Mouse (Mus musculus) forebrain, embryonic 11.5 days (tissue): ENCODE results near the gene Mybph. TPM values are rescaled to one million over a fixed set of nuclear protein-coding genes. Genes with fewer than 3 reads are reported as not detected.

Source experiments
- ATAC-seq: fragments of 200-750 bp; cut with Nextera tagmentation; replicated peaks from 2 replicates; pipeline ENCODE4 v1.8.0; 2017; ENCODE audit warnings: moderate TSS enrichment; ENCODE audit not compliant: low FRiP score
- DNase-seq: peaks from one replicate; pipeline ENCODE4 v3.0.0-alpha.2; 2017; ENCODE audit warnings: low spot score
- H3K27ac ChIP-seq: fragments of 300-500 bp; sonication (generic); 2 replicates; pipeline ENCODE4 v1.5.1; 2014; ENCODE audit warnings: low read depth, low read length
- H3K27me3 ChIP-seq: fragments of 300-500 bp; sonication (generic); 2 replicates; pipeline ENCODE4 v1.6.1; 2014; ENCODE audit warnings: mild to moderate bottlenecking, low read length, mixed read lengths; ENCODE audit not compliant: control insufficient read depth, insufficient read depth
- H3K36me3 ChIP-seq: fragments of 300-500 bp; sonication (generic); 2 replicates; pipeline ENCODE4 v1.6.1; 2014; ENCODE audit warnings: mild to moderate bottlenecking, low read length, moderate library complexity, mixed read lengths; ENCODE audit not compliant: control insufficient read depth, insufficient read depth
- H3K4me1 ChIP-seq: fragments of 300-500 bp; sonication (generic); replicated peaks from 2 replicates; pipeline ENCODE4 v1.6.1; 2014; ENCODE audit warnings: low read length, mixed read lengths; ENCODE audit not compliant: control insufficient read depth, insufficient read depth
- H3K4me2 ChIP-seq: fragments of 300-500 bp; sonication (generic); 2 replicates; pipeline ENCODE4 v1.6.1; 2014; ENCODE audit warnings: low read depth, mild to moderate bottlenecking, low read length, moderate library complexity, mixed read lengths; ENCODE audit not compliant: severe bottlenecking
- H3K4me3 ChIP-seq: fragments of 300-500 bp; sonication (generic); 2 replicates; pipeline ENCODE4 v1.5.1; 2014; ENCODE audit warnings: low read depth, low read length
- H3K9ac ChIP-seq: fragments of 300-500 bp; sonication (generic); 2 replicates; pipeline ENCODE4 v1.6.1; 2014; ENCODE audit warnings: low read length
- H3K9me3 ChIP-seq: fragments of 300-500 bp; sonication (generic); 2 replicates; pipeline ENCODE4 v1.6.1; 2016; ENCODE audit warnings: low read length, mixed read lengths; ENCODE audit not compliant: control insufficient read depth
- WGBS: fragments of 180-500 bp; shearing (Covaris S2); extraction: QIAGEN DNeasy Blood & Tissue Kit; methylation state at CpG from one replicate; pipeline ENCODE4 v1.1.7; 2014; 5-methylcytosine and 5-hydroxymethylcytosine counted together
- polyA plus RNA-seq: library from polyadenylated mRNA; unstranded; fragments of >200 nt; fragmentation: Nextera tagmentation; extraction: Ambion mirVana; gene quantifications from 2 replicates; pipeline ENCODE4 v1.2.1, GENCODE M21; 2014

The Mybph gene
- polyA plus RNA-seq, 1 experiment from 2014 or later, result not detected

- H3K36me3 ChIP-seq, result no peaks in the 10 kb centered on the region
- peaks cover 7% of the 10 kb centered on the region for H3K4me1 ChIP-seq
- peaks cover 37% of the 10 kb centered on the region for H3K27me3 ChIP-seq
- H3K9me3 ChIP-seq, result no peaks in the 10 kb centered on the region
- peak within 1 kb of the TSS; percentile 30 for H3K4me3 ChIP-seq
- H3K27ac ChIP-seq, result no peak within 1 kb of the TSS
- WGBS, result under 1% methylated on average over 29 of the region's 37 CpGs
- peak within 1 kb of the TSS; percentile 3; the same call in 1 of the 2 replicates for H3K9ac ChIP-seq
- ATAC-seq (no peak), DNase-seq (peak; percentile 52)
- H3K4me2 ChIP-seq, result peak within 1 kb of the TSS; percentile 60
These were observed 42.2 kb downstream of the Mybph start, which contains the start of gene Adora1 for GRCm38 (mm10) chr1:134235391-134235921. TSS of gene Adora1 (minus strand) at chr1:134235431.

- Histone ChIP-seq H3K36me3 (no peaks in the 10 kb centered on the region), H3K9me3 (no peaks in the 10 kb centered on the region), H3K27me3 (peaks cover 37% of the 10 kb centered on the region), H3K4me1 (peaks cover 7% of the 10 kb centered on the region), H3K4me2 (no peak overlapping the region), H3K9ac (no peak overlapping the region), H3K27ac (no peak overlapping the region), H3K4me3 (no peak overlapping the region)
- 35% methylated on average over 3 of the region's 3 CpGs for WGBS
- ATAC-seq (no peak), DNase-seq (peak; percentile 44)
These were observed 42.9 kb downstream of the Mybph start for GRCm38 (mm10) chr1:134236142-134236541.

GRCm38 (mm10) chr1:134237438-134237837 is 44.2 kb downstream of the Mybph start:
- no peak for ATAC-seq
- WGBS, result 87% methylated on average over 3 of the region's 3 CpGs
- no peaks in the 10 kb centered on the region for H3K36me3 ChIP-seq
- H3K27ac ChIP-seq, result no peak overlapping the region
- no peaks in the 10 kb centered on the region for H3K9me3 ChIP-seq
- no peak for DNase-seq
- H3K4me1 ChIP-seq, result peaks cover 7% of the 10 kb centered on the region
- H3K9ac ChIP-seq, result no peak overlapping the region
- no peak overlapping the region for H3K4me2 ChIP-seq
- H3K27me3 ChIP-seq, result peaks cover 37% of the 10 kb centered on the region
- no peak overlapping the region for H3K4me3 ChIP-seq

GRCm38 (mm10) chr1:134240701-134241100 is 47.5 kb downstream of the Mybph start:
- no peak overlapping the region for H3K27ac ChIP-seq
- H3K9me3 ChIP-seq, result no peaks in the 10 kb centered on the region
- no peak overlapping the region for H3K4me2 ChIP-seq
- 0 out of 2 replicates have a peak, but pooled peaks cover 2% of the 10 kb centered on the region for H3K4me1 ChIP-seq
- ATAC-seq (no peak), DNase-seq (no peak)
- no peaks in the 10 kb centered on the region for H3K36me3 ChIP-seq
- no peak overlapping the region for H3K4me3 ChIP-seq
- peaks cover 9% of the 10 kb centered on the region for H3K27me3 ChIP-seq
- no peak overlapping the region for H3K9ac ChIP-seq
- WGBS, result 83% methylated on average over 9 of the region's 9 CpGs

GRCm38 (mm10) chr1:134241298-134241697 is 48.0 kb downstream of the Mybph start:
- no peak overlapping the region for H3K9ac ChIP-seq
- H3K4me1 ChIP-seq, result 0 out of 2 replicates have a peak, but pooled peaks cover 2% of the 10 kb centered on the region
- no peak for ATAC-seq
- H3K4me3 ChIP-seq, result no peak overlapping the region
- WGBS, result 77% methylated on average over 8 of the region's 8 CpGs
- H3K36me3 ChIP-seq, result no peaks in the 10 kb centered on the region
- no peaks in the 10 kb centered on the region for H3K9me3 ChIP-seq
- DNase-seq, result no peak
- H3K27ac ChIP-seq, result no peak overlapping the region
- H3K27me3 ChIP-seq, result peaks cover 3% of the 10 kb centered on the region; the same call in 1 of the 2 replicates
- H3K4me2 ChIP-seq, result no peak overlapping the region

GRCm38 (mm10) chr1:134242286-134242685 is 49.0 kb downstream of the Mybph start:
- Histone ChIP-seq H3K27ac (no peak overlapping the region), H3K4me1 (0 out of 2 replicates have a peak, but pooled peaks cover 2% of the 10 kb centered on the region), H3K9me3 (no peaks in the 10 kb centered on the region), H3K4me3 (no peak overlapping the region), H3K36me3 (no peaks in the 10 kb centered on the region), H3K4me2 (no peak overlapping the region), H3K9ac (no peak overlapping the region), H3K27me3 (no peaks in the 10 kb centered on the region)
- DNase-seq (no peak), ATAC-seq (no peak)
- WGBS, result 78% methylated on average over 2 of the region's 2 CpGs

GRCm38 (mm10) chr1:134243505-134243904 is 50.3 kb downstream of the Mybph start:
- Histone ChIP-seq H3K27ac (no peak overlapping the region), H3K36me3 (no peaks in the 10 kb centered on the region), H3K4me1 (0 out of 2 replicates have a peak, but pooled peaks cover 2% of the 10 kb centered on the region), H3K4me3 (no peak overlapping the region), H3K9me3 (no peaks in the 10 kb centered on the region), H3K4me2 (no peak overlapping the region), H3K27me3 (no peaks in the 10 kb centered on the region), H3K9ac (no peak overlapping the region)
- WGBS, result 76% methylated on average over 6 of the region's 6 CpGs
- no peak for ATAC-seq
- DNase-seq, result no peak

- no peaks in the 10 kb centered on the region for H3K27me3 ChIP-seq
- ATAC-seq (peak; percentile 78), DNase-seq (peak; percentile 92)
- H3K27ac ChIP-seq, result no peak overlapping the region
- H3K4me2 ChIP-seq, result peak overlapping the region; percentile 38
- WGBS, result 26% methylated on average over 35 of the region's 35 CpGs
- 0 out of 2 replicates have a peak, but pooled peaks cover 2% of the 10 kb centered on the region for H3K4me1 ChIP-seq
- H3K9ac ChIP-seq, result peak overlapping the region; percentile 27; the same call in 1 of the 2 replicates
- H3K36me3 ChIP-seq, result no peaks in the 10 kb centered on the region
- no peak overlapping the region for H3K4me3 ChIP-seq
- no peaks in the 10 kb centered on the region for H3K9me3 ChIP-seq
These were observed 51.0 kb downstream of the Mybph start for GRCm38 (mm10) chr1:134243948-134244914.
